Mouse (Mus musculus) limb, embryonic 10.5 days (tissue): ENCODE results near the gene Agbl4. TPM values are rescaled to one million over a fixed set of nuclear protein-coding genes. Genes with fewer than 3 reads are reported as not detected.

Source experiments
- DNase-seq: peaks from one replicate; pipeline ENCODE4 v3.0.0-alpha.2; 2017; ENCODE audit warnings: low spot score
- H3K27ac ChIP-seq: fragments of 300-500 bp; sonication (generic); 2 replicates; pipeline ENCODE4 v1.5.1; 2016; ENCODE audit warnings: mild to moderate bottlenecking
- H3K27me3 ChIP-seq: fragments of 300-500 bp; sonication (generic); 2 replicates; pipeline ENCODE4 v1.6.1; 2016; ENCODE audit warnings: low read depth, mild to moderate bottlenecking; ENCODE audit not compliant: poor library complexity, severe bottlenecking
- H3K36me3 ChIP-seq: fragments of 300-500 bp; sonication (generic); 2 replicates; pipeline ENCODE4 v1.6.1; 2016; ENCODE audit warnings: mild to moderate bottlenecking, moderate library complexity
- H3K4me1 ChIP-seq: fragments of 300-500 bp; sonication (generic); 2 replicates; pipeline ENCODE4 v1.6.1; 2016
- H3K4me3 ChIP-seq: fragments of 300-500 bp; sonication (generic); 2 replicates; pipeline ENCODE4 v1.5.1; 2016; ENCODE audit warnings: mild to moderate bottlenecking, moderate library complexity
- H3K9me3 ChIP-seq: fragments of 300-500 bp; sonication (generic); replicated peaks from 2 replicates; pipeline ENCODE4 v1.6.1; 2016; ENCODE audit warnings: mild to moderate bottlenecking
- WGBS: fragments of 180-500 bp; shearing (Covaris S2); methylation state at CpG from one replicate; pipeline ENCODE4 v1.1.7; 2016; 5-methylcytosine and 5-hydroxymethylcytosine counted together
- polyA plus RNA-seq: library from polyadenylated mRNA; unstranded; fragments of >200 nt; fragmentation: Nextera tagmentation; extraction: Ambion mirVana; gene quantifications from 2 replicates; pipeline ENCODE4 v1.2.1, GENCODE M21; 2016

Agbl4 gene
- polyA plus RNA-seq, 1 experiment from 2014 or later = not detected

DNA sequence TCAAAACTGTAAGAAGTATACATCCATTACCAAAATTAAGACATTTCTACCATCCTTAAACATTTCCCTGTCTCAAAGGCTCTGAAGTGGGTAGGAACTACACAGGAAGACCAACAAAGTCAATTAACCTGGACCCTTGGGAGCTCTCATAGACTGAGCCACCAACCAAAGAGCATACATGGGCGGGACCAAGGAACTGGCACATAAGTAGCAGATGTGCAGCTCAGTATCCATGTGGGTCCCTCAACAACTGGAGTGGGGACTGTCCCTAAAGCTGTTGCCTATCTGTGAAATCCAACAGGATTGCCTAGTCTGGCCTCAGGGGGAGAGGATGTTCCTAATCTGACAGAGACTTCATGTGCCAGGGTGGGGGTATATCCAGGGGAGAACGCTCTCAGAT is 265.5 kb downstream of the Agbl4 start:
- Histone ChIP-seq H3K27ac (no peak overlapping the region), H3K27me3 (no peaks in the 10 kb centered on the region), H3K4me3 (no peak overlapping the region), H3K36me3 (no peaks in the 10 kb centered on the region), H3K4me1 (no peaks in the 10 kb centered on the region), H3K9me3 (no peaks in the 10 kb centered on the region)
- WGBS = 76% methylated on average over 2 of the region's 2 CpGs
- no peak for DNase-seq

DNA sequence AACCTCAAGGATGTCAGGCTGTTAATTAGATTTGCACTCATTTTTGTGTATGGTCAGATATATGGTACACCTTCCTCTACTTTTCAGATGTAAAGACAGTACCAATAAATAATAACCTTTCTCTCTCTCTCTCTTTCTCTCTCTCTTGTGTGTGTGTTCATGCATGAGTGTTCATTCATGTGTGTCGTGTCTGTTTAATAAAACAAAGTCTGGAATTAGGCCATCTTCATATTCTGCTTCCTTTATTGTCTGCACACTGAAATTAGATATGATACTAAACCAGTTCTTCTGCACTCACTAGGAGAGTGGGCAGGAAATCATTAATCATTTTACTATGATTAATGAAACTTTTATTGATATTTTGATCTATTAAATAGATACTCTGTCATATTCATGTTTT is 276.7 kb downstream of the Agbl4 start:
- no peak overlapping the region for H3K4me3 ChIP-seq
- no peaks in the 10 kb centered on the region for H3K36me3 ChIP-seq
- DNase-seq = no peak
- 90% methylated on average over 1 of the region's 1 CpGs for WGBS
- H3K9me3 ChIP-seq = no peaks in the 10 kb centered on the region
- no peaks in the 10 kb centered on the region for H3K4me1 ChIP-seq
- no peaks in the 10 kb centered on the region for H3K27me3 ChIP-seq
- no peak overlapping the region for H3K27ac ChIP-seq

DNA sequence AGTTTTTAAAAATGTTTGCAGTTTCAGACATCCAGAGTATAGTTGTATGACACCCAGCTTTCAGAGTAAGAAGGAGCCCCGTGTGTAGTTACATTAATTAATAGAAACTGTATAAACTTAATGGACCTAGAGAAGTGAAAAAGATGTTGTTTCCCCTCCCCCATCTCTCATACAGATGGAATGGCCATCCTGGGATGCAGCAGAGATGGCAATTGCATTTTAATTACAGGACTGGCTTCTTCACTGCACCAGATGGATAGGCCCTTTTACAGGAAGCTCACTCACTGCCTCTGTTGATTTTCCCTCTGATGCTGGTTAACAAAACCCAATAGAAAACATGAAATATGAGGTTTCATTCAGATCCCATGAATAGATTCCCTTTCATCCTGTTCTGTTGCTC is 337.7 kb downstream of the Agbl4 start:
- no peak for DNase-seq
- WGBS = 94% methylated on average over 1 of the region's 1 CpGs
- Histone ChIP-seq H3K27me3 (no peaks in the 10 kb centered on the region), H3K9me3 (no peaks in the 10 kb centered on the region), H3K36me3 (no peaks in the 10 kb centered on the region), H3K4me3 (no peak overlapping the region), H3K4me1 (no peaks in the 10 kb centered on the region), H3K27ac (no peak overlapping the region)

DNA sequence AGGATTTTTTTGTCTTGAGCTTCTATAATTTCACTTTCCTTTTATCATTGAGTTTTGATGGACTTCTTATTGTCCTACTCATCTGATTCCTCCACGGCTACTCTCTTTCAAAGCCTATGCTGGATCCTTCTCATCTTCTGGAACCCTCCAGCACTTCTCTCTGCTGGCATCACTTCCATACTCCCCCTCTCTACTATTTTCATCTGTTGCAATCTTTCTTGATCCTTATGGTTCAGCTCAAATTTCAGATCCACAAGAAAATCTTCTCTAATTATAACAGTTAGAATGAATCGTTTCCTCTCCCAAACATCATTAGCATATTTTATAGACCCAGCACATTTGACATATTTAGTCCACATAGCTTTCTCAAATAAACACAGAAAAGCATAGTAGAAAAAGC is 360.5 kb downstream of the Agbl4 start:
- Histone ChIP-seq H3K9me3 (no peaks in the 10 kb centered on the region), H3K27me3 (no peaks in the 10 kb centered on the region), H3K4me3 (no peak overlapping the region), H3K27ac (no peak overlapping the region), H3K4me1 (no peaks in the 10 kb centered on the region), H3K36me3 (no peaks in the 10 kb centered on the region)
- 79% methylated on average over 2 of the region's 2 CpGs for WGBS
- no peak for DNase-seq

DNA sequence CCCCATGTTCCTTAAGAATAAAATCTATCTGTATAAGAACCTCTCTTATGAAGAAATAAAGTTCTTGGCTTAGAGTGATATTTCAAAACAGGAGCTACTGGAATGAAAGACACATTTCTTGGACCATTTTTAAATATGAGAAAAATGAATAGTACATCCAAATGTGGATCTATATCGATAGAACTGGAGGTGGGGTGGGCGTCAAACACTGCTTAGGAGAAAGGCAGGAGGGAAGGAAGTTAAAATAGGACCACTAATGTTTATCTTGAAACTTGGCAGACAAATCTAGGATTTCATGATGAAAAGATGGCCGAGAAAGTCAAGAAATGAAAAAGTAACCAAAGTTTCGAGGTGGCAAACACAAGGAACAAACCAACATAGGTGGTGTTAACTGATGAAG is 391.1 kb downstream of the Agbl4 start:
- Histone ChIP-seq H3K4me3 (no peak overlapping the region), H3K4me1 (no peaks in the 10 kb centered on the region), H3K27me3 (no peaks in the 10 kb centered on the region), H3K9me3 (no peaks in the 10 kb centered on the region), H3K36me3 (no peaks in the 10 kb centered on the region), H3K27ac (no peak overlapping the region)
- DNase-seq = no peak
- WGBS = 83% methylated on average over 4 of the region's 4 CpGs

DNA sequence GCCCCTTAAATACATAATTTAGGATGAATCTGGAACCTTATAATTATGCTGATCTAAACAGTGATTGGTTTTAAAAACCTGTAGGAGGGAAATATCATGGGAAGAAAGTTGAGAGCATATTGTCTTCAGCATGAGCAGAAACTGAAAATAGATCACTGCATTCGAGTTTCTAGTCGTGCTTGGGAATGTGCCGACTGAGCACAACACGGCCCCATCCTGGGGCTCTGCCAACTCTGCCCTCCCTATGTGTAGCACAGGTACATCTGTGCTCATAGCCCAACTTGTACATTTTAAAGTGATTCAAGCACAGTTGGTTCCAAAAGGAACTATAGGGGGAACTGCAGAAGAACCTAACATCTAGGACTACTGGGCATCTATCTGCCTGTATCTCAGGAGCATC is 402.4 kb downstream of the Agbl4 start:
- H3K4me1 ChIP-seq = no peaks in the 10 kb centered on the region
- no peak overlapping the region for H3K4me3 ChIP-seq
- H3K27me3 ChIP-seq = no peaks in the 10 kb centered on the region
- no peaks in the 10 kb centered on the region for H3K9me3 ChIP-seq
- H3K36me3 ChIP-seq = no peaks in the 10 kb centered on the region
- WGBS = 87% methylated on average over 4 of the region's 4 CpGs
- no peak overlapping the region for H3K27ac ChIP-seq
- no peak for DNase-seq

DNA sequence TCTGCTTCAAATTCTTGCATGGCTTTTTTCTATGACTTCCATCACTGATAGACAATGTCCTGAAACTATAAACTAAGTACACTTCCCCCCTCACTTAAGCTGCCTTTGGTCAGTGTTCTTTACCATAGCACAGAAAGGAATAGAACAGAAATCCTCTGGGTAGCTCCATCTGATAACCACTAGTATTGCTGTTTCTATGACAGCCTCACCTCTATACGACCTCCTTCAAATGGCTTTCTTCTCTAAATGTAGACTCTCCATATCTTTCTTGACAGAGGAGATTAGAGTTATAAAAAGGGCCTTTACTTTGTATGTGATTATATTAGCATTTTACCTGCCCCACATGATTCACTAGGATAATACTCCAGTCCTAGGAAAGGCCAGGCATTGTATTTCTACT is 413.5 kb downstream of the Agbl4 start:
- no peak overlapping the region for H3K4me3 ChIP-seq
- H3K9me3 ChIP-seq = no peaks in the 10 kb centered on the region
- no peak for DNase-seq
- H3K36me3 ChIP-seq = no peaks in the 10 kb centered on the region
- WGBS = 79% methylated on average over 1 of the region's 1 CpGs
- H3K27me3 ChIP-seq = no peaks in the 10 kb centered on the region
- no peak overlapping the region for H3K27ac ChIP-seq
- no peaks in the 10 kb centered on the region for H3K4me1 ChIP-seq

DNA sequence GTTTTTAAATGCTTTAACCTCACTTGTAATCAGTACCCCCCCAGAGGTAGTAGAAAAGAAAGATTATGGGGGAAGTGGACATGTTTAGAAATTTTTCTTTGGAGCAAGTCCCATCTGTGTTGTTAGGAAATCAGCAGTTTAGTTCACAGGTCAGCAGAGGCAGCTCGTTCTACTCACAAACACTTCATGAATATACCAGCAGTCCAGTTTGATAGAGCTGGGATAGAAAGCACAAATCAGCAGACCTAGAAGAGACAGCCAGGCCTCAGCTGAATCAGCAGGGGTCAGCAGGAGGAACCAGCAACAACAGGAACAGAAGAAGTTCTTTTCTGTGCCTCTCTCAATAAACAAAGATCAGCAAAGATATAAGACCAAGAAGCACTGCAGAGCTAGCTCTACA is 435.3 kb downstream of the Agbl4 start:
- H3K36me3 ChIP-seq = no peaks in the 10 kb centered on the region
- 79% methylated on average over 1 of the region's 1 CpGs for WGBS
- no peak overlapping the region for H3K4me3 ChIP-seq
- no peak for DNase-seq
- no peaks in the 10 kb centered on the region for H3K27me3 ChIP-seq
- no peaks in the 10 kb centered on the region for H3K9me3 ChIP-seq
- H3K4me1 ChIP-seq = no peaks in the 10 kb centered on the region
- H3K27ac ChIP-seq = no peak overlapping the region

DNA sequence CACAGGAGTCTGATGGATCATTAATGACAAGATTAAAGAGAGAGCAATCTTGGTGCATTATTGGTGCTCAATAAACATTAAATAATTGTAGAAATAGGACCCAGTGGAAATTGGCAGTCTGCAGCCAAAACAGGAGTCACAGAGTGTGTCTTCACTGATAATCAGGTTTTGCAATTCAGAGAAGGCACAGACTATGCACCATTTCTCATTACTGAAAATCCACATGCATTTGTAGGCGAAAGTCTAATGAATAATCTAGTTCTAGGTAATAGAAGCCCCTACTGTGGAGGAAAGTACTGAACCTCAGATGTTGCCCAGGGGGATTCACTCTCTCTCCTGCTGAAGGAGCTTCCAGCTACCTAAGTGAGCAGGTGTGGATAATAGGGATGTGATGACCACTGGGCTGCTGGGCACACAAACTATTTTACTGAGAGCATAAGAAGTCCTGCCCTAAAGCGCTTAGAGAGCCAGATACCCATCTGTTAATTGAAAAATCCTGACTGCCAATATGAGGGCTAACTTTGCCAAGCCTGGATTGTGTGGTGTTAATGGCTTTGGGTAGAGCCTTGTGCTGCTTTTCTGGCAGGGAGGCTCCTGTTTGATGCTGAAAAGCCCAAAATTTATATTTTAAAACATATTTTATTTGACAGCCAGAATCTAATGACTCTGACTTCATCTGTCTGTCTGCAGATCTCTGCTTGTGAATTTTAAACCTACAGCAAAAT is 482.4 kb downstream of the Agbl4 start:
- no peak for DNase-seq
- H3K27me3 ChIP-seq = no peaks in the 10 kb centered on the region
- no peaks in the 10 kb centered on the region for H3K4me1 ChIP-seq

DNA sequence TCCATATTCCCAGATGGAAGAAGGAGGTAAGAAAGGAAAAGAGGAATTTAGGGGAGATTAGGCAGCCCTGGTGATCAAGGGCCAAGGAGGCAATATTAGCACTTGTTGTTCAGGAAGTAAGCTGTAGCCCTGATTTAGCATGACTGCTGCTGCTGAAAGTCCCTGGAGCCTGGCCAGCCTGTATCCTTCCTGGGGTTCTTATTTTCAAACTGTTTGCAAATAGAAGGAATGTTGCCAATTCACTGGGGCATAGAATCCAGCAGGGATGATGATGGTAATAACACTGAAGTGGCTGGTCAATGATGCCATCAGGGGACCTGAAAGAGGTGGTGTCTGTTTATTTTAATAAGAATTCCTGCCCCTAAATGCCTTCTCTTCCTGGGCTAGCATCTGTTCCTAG is 518.6 kb downstream of the Agbl4 start:
- Histone ChIP-seq H3K4me3 (no peak overlapping the region), H3K27ac (no peak overlapping the region), H3K27me3 (no peaks in the 10 kb centered on the region), H3K36me3 (no peaks in the 10 kb centered on the region), H3K9me3 (no peaks in the 10 kb centered on the region), H3K4me1 (peaks cover 7% of the 10 kb centered on the region; the same call in 1 of the 2 replicates)
- DNase-seq = no peak

More for the DNA sequence above, 482.4 kb downstream of the Agbl4 start:
- Histone ChIP-seq H3K4me3 (no peak overlapping the region), H3K9me3 (no peaks in the 10 kb centered on the region), H3K27ac (no peak overlapping the region), H3K36me3 (no peaks in the 10 kb centered on the region)
- 84% methylated on average over 2 of the region's 2 CpGs for WGBS

DNA sequence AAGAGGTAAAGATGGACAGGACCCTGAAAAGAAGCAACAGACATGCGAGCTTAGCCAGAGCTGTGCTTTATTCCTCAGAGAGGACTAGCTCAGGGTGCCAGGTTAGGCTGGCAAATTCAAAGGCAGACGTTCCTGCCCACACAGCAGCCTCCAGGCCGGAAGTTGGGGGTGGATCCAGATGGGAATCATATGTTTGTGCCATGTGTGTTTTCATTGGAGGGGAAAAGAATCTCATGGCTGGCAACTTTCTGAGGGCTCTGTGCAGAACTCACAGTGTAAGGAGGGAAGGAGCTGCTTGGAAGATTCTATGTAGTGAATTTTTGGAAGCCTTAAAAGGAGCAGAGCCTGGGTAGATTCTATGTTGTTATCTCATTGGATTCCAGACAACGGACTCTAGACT is 519.1 kb downstream of the Agbl4 start:
- no peak overlapping the region for H3K27ac ChIP-seq
- H3K27me3 ChIP-seq = no peaks in the 10 kb centered on the region
- no peaks in the 10 kb centered on the region for H3K9me3 ChIP-seq
- H3K4me3 ChIP-seq = no peak overlapping the region
- no peak for DNase-seq
- 61% methylated on average over 4 of the region's 4 CpGs for WGBS
- H3K4me1 ChIP-seq = peaks cover 7% of the 10 kb centered on the region; the same call in 1 of the 2 replicates
- H3K36me3 ChIP-seq = no peaks in the 10 kb centered on the region

DNA sequence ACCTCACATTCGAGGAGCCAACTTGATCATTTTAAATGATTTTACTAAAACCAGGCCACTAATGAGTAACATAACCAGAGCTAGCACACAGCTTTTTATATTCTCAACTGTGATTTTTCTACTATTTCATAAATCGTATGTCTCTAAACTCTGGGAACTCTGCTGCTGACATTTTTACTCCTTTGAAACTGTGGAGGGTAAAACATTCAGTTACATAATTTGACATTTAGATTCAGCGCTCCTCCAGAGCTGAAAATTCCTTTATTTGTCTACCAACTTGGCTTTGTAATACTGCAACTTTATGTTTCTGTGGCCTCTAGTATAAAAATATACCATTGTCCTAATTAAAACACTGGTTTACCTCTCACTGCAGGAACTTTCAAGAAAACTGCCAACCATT is 523.6 kb downstream of the Agbl4 start:
- no peaks in the 10 kb centered on the region for H3K9me3 ChIP-seq
- DNase-seq = no peak
- H3K27me3 ChIP-seq = no peaks in the 10 kb centered on the region
- 88% methylated on average over 3 of the region's 3 CpGs for WGBS
- peaks cover 7% of the 10 kb centered on the region; the same call in 1 of the 2 replicates for H3K4me1 ChIP-seq
- H3K27ac ChIP-seq = no peak overlapping the region
- H3K36me3 ChIP-seq = no peaks in the 10 kb centered on the region
- no peak overlapping the region for H3K4me3 ChIP-seq

DNA sequence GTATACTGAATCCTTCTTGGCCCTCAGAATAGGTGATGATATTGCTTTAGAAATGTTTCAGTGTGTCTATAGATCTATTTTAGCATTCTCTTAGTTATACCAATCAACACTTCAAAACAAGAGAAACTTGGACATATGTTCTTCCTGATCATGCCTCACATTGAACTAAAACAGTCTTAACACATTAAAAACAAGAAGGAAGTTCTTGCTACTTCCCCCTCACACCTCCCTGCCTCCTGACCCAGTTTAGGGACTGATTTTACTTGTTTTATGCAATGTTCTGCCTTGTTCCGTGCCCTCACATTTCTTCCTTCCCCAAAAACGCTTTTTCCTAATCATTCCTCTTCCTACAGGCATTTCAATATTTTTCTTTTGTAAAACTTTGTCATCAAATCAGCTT is 604.2 kb downstream of the Agbl4 start:
- H3K36me3 ChIP-seq = no peaks in the 10 kb centered on the region
- 77% methylated on average over 2 of the region's 2 CpGs for WGBS
- no peak for DNase-seq
- no peak overlapping the region for H3K27ac ChIP-seq
- no peak overlapping the region for H3K4me3 ChIP-seq
- H3K9me3 ChIP-seq = no peaks in the 10 kb centered on the region
- H3K27me3 ChIP-seq = no peaks in the 10 kb centered on the region
- no peaks in the 10 kb centered on the region for H3K4me1 ChIP-seq
